Mouse (Mus musculus): ENCODE data around the gene Bak1. TPM values are rescaled to one million over a fixed set of nuclear protein-coding genes. Genes with fewer than 3 reads are reported as not detected.

Gene Bak1
- polyA plus RNA-seq, 1 experiment from 2014 or later, result 2.5 TPM

GRCm38 (mm10) chr17:26972107-26972506 lies 56.7 kb downstream of the Bak1 start:
- H3K27me3 ChIP-seq (replicated peaks), result no peaks in the 10 kb centered on the region
- ATAC-seq (ENCODE audit: low FRiP score, low read depth), result no peak
- H3K9ac ChIP-seq, result peak overlapping the region; percentile 84
- 17% methylated on average over 3 of the region's 3 CpGs for WGBS
- peaks cover 45% of the 10 kb centered on the region for H3K36me3 ChIP-seq
- peaks cover 48% of the 10 kb centered on the region for H3K4me1 ChIP-seq
- 0 out of 2 replicates have a peak overlapping the region, but pooled peaks have one; percentile 59 for H3K27ac ChIP-seq
- peak overlapping the region; percentile 86 for H3K4me3 ChIP-seq
- peak overlapping the region; percentile 97 for H3K4me2 ChIP-seq (replicated peaks)
- H3K9me3 ChIP-seq, result no peaks in the 10 kb centered on the region

GRCm38 (mm10) chr17:26971247-26971905 lies 57.4 kb downstream of the Bak1 start:
- H3K4me2 ChIP-seq (replicated peaks), result peak overlapping the region; percentile 97
- WGBS, result 64% methylated on average over 8 of the region's 8 CpGs
- H3K36me3 ChIP-seq, result peaks cover 47% of the 10 kb centered on the region
- no peak overlapping the region for H3K27ac ChIP-seq
- no peak overlapping the region for H3K4me3 ChIP-seq
- H3K4me1 ChIP-seq, result peaks cover 45% of the 10 kb centered on the region
- no peaks in the 10 kb centered on the region for H3K27me3 ChIP-seq (replicated peaks)
- H3K9me3 ChIP-seq, result no peaks in the 10 kb centered on the region
- no peak overlapping the region; the same call in 1 of the 2 replicates for H3K9ac ChIP-seq
- no peak for ATAC-seq (ENCODE audit: low FRiP score, low read depth)

DNA sequence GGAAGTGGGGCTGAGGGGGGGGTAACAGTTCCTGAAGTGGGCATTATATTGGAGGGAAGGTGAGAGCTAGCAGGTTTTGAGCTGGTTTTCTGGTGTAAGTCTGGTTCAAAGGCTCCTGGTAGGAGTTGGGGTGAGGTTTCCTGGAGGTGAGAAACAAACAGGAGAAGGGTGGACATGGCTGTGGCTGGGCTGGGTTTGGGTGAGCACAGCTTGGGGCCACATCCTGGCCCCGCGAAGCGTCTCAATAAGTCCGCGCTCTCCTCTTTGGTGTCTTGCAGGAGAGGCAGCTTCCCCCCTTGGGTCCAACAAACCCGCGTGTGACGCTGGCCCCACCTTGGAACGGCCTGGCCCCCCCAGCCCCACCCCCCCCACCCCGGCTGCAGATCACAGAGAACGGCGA lies 58.6 kb downstream of the Bak1 start:
- no peak for ATAC-seq (ENCODE audit: low FRiP score, low read depth)
- H3K4me2 ChIP-seq (replicated peaks), result no peak overlapping the region
- H3K9me3 ChIP-seq, result no peaks in the 10 kb centered on the region
- H3K4me1 ChIP-seq, result peaks cover 37% of the 10 kb centered on the region
- 82% methylated on average over 10 of the region's 12 CpGs for WGBS
- peaks cover 46% of the 10 kb centered on the region for H3K36me3 ChIP-seq
- no peaks in the 10 kb centered on the region for H3K27me3 ChIP-seq (replicated peaks)
- no peak overlapping the region for H3K4me3 ChIP-seq
- no peak overlapping the region for H3K27ac ChIP-seq
- no peak overlapping the region for H3K9ac ChIP-seq

Other genes starting within 250 kb of the Bak1 start
- 48.5 and 49.4 TPM in 2 replicates for gene Bnip1, start 247.9 kb downstream of the Bak1 start, polyA plus RNA-seq (2016; fragmentation: Nextera tagmentation; extraction: Ambion mirVana)
- 0.22 TPM in 1 of 2 replicates, not detected in the other for gene Nkx2-5, start 184.0 kb downstream of the Bak1 start, polyA plus RNA-seq (2016; fragmentation: Nextera tagmentation; extraction: Ambion mirVana)
- gene Kifc5b, start 111.9 kb downstream of the Bak1 start, polyA plus RNA-seq (2016; fragmentation: Nextera tagmentation; extraction: Ambion mirVana), result 6.0 and 7.0 TPM in 2 replicates
- gene Phf1, start 96.0 kb downstream of the Bak1 start, polyA plus RNA-seq (2016; fragmentation: Nextera tagmentation; extraction: Ambion mirVana), result 14.5 and 15.9 TPM in 2 replicates
- gene Cuta, start 89.4 kb downstream of the Bak1 start, polyA plus RNA-seq (2016; fragmentation: Nextera tagmentation; extraction: Ambion mirVana), result 151 and 153 TPM in 2 replicates
- 2.6 and 3.5 TPM in 2 replicates for gene Syngap1, start 87.8 kb downstream of the Bak1 start, polyA plus RNA-seq (2016; fragmentation: Nextera tagmentation; extraction: Ambion mirVana)
- gene Zbtb9, start 55.8 kb downstream of the Bak1 start, polyA plus RNA-seq (2016; fragmentation: Nextera tagmentation; extraction: Ambion mirVana), result 17.6 and 19.4 TPM in 2 replicates
- 2.2 and 2.4 TPM in 2 replicates for gene Itpr3, start 28.3 kb upstream of the Bak1 start, polyA plus RNA-seq (2016; fragmentation: Nextera tagmentation; extraction: Ambion mirVana)
- 307 and 321 TPM in 2 replicates for gene Uqcc2, start 104.9 kb upstream of the Bak1 start, polyA plus RNA-seq (2016; fragmentation: Nextera tagmentation; extraction: Ambion mirVana)
- gene Ip6k3, start 138.8 kb upstream of the Bak1 start, polyA plus RNA-seq (2016; fragmentation: Nextera tagmentation; extraction: Ambion mirVana), result 0.18 and 0.38 TPM in 2 replicates
- 33.1 and 34.5 TPM in 2 replicates for gene Lemd2, start 175.5 kb upstream of the Bak1 start, polyA plus RNA-seq (2016; fragmentation: Nextera tagmentation; extraction: Ambion mirVana)